Mouse (Mus musculus) B cell, adult 62 days (primary cell): Measurements from ENCODE around the gene Il11ra1. TPM values are rescaled to one million over a fixed set of nuclear protein-coding genes. Genes with fewer than 3 reads are reported as not detected.

Experiments
- total RNA-seq: library from RNA; stranded (reverse); gene quantifications from 4 replicates; pipeline ENCODE4 v1.2.4, GENCODE M21; 2023

Il11ra1 gene
- 11.5 to 22.2 TPM (median 15.4 TPM) in 4 replicates for total RNA-seq

GRCm38 (mm10) chr4:41699783-41700182 is at the start of gene Il11ra1:
Gene Il11ra1, plus strand, starts transcription at chr4:41699989.

GRCm38 (mm10) chr4:41696930-41697841 is 2.6 kb upstream of the Il11ra1 start, which contains the start of gene Cntfr:
Gene Cntfr, minus strand, starts transcription at chr4:41697089.

DNA sequence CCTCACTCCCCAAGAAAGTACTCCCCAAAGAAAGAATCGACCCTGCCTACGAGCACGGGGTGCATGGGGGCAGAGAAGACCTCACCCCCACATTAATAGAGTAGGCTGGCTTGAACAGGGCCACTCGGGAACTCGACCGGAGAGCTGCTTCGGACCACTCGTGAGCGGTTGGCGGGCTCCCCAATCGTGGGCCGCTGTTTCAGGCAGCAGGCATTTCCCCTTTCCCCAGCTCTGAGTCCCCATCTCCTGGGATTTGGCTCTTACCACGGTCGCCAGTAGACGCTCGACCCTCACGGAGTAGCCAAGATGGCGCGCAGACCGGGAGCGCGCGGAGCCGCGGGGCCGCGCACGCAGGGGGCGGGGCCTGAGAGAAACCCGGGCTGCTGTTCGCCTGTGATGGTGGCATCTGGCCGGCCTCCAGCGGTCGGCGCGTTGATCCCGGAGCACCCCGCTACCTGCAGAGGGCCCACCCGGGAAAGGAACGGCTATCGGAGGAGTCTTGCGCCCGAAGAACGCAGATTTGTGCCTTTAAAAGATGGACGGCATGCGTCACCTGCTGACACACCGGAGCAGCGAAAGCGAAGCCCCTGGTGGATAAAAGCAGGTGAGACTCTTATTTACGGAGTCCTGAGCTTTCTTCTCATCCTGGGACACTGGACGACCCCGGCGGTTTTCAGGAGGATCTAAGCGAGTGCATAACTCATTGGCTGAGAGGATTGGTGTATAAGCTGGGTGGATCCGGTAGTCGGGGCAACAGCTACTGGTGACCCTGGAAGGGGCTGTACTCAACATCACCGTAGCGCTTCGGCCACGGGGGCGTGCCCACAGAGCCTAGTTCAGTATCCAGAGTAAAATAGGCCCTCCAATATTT is 13.6 kb downstream of the Il11ra1 start, which contains the start of gene Rpp25l:
TSS of gene Rpp25l (minus strand) at position 338 of the 871 bp plus-strand sequence.

DNA sequence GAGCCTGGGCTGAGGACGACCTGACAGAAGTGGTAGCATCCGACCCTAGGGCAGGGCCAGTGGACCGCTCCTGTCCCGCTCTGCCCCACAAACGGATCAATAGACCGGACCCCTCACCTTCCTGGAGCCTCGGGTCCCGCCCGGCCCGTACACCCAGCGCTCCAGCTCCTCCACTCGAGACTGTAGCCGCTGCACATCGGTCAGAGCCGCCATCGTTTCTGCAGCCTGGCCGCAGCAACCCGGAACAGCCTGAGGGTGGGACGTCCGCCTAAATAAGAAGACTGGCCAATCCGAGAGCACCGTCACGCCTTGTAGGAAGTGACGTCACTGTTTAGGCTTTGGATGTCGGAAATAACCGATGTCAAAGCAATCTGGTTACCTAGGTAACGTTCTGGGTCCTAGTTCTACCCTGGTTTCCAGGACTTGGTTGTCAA is 23.1 kb downstream of the Il11ra1 start, which contains the start of gene Dctn3:
TSS of gene Dctn3 (minus strand) at position 253 of the 434 bp plus-strand sequence.

GRCm38 (mm10) chr4:41731052-41731765 is 31.4 kb downstream of the Il11ra1 start, which contains the start of gene Arid3c:
Gene Arid3c, minus strand, starts transcription at chr4:41731142.

GRCm38 (mm10) chr4:41754797-41755337 is 55.1 kb downstream of the Il11ra1 start, which contains the start of gene Galt:
Gene Galt, plus strand, starts transcription at chr4:41755228.

DNA sequence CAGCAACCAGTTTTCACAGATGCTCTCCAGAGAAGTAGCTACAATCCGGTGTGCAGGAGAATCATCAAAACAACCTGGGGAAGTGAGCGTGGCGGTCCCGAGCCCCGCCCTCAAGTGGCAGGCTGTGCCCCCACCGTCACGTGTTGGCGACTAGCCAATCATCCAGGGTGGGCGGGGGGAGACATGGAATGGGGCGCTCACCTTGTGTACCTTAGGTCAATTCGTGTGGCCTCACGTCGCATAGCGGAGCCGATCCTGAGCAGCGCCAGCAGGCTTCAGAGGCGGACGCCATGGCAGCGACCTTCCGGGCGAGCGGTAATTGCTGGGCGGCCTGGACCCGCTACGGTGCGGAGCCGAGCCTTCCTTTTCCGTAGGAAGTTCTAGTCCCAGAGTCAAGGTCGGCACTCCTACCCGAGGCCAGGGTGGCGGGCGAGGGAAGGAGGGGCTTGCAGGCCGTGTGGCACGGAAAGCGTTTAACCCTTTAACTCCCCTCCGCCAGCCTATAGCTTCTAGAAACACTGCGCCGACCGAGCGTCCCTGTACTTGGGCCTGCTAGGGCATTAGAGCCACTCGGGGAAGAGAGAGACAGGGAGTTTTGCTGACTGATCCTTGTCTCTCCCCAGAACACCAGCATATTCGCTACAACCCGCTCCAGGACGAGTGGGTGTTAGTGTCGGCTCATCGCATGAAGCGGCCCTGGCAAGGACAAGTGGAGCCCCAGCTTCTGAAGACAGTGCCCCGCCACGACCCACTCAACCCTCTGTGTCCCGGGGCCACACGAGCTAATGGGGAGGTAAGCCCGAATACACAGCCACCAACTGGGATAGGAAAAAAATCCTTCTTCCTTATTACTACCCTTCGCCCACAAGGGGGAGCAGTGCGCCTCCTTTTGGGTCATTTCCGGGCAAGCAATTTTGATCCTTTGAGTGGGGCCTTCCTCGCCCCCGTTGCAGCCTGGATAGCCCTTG is 55.8 kb downstream of the Il11ra1 start, which contains the start of gene Sigmar1:
TSS of gene Sigmar1 (minus strand) at position 820 of the 968 bp plus-strand sequence.

DNA sequence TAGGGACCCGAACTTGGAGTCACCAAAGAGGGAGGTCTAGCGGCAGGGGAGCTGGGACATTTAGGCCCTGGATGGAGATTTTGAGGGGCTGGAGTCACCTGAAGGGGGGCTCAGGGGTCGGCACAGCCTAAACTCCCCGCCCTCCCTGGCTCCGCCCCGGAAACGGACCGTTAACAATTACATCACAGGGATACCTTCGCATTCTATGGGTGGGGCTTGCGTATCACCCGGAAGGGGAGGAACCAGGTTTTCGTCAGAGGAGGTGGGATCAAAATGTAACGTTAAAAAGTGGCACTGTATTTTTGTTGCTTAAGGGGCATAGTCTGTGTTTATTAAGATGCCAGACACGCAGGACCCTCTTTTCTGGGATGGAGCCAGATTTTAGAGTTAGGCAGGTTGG is 74.2 kb downstream of the Il11ra1 start, which contains the start of gene Ccl27a:
TSS of gene Ccl27a (minus strand) at position 246 of the 400 bp plus-strand sequence.

Other genes starting within 250 kb of the Il11ra1 start
- gene Kif24, start 235.1 kb upstream of the Il11ra1 start, total RNA-seq, result 3.6 to 4.0 TPM (median 3.9 TPM) in 4 replicates
- gene Nudt2, start 234.8 kb upstream of the Il11ra1 start, total RNA-seq, result 3.8 to 7.8 TPM (median 5.5 TPM) in 4 replicates
- gene AI464131, start 196.9 kb upstream of the Il11ra1 start, total RNA-seq, result 0.13 TPM in 1 of 4 replicates, not detected in the others
- gene 1110017D15Rik, start 182.7 kb upstream of the Il11ra1 start, total RNA-seq, result not detected in 4 replicates
- 9.9 to 18.5 TPM (median 12.2 TPM) in 4 replicates for gene Fam219a, start 130.5 kb upstream of the Il11ra1 start, total RNA-seq
- gene Dnaic1, start 130.2 kb upstream of the Il11ra1 start, total RNA-seq, result not detected in 4 replicates
- gene Enho, start 59.7 kb upstream of the Il11ra1 start, total RNA-seq, result not detected in 4 replicates
- 0.91 TPM in 1 of 4 replicates, not detected in the others for gene Cntfr, start 2.9 kb upstream of the Il11ra1 start, total RNA-seq
- gene Rpp25l, start 13.5 kb downstream of the Il11ra1 start, total RNA-seq, result 26.3 to 37.7 TPM (median 33.0 TPM) in 4 replicates
- 59.8 to 70.4 TPM (median 62.9 TPM) in 4 replicates for gene Dctn3, start 23.2 kb downstream of the Il11ra1 start, total RNA-seq
- not detected in 4 replicates for gene Arid3c, start 31.2 kb downstream of the Il11ra1 start, total RNA-seq
- 47.7 to 60.8 TPM (median 56.0 TPM) in 4 replicates for gene Galt, start 55.2 kb downstream of the Il11ra1 start, total RNA-seq
- 18.1 to 24.9 TPM (median 18.9 TPM) in 4 replicates for gene Sigmar1, start 56.2 kb downstream of the Il11ra1 start, total RNA-seq
- gene Ccl27a, start 74.3 kb downstream of the Il11ra1 start, total RNA-seq, result 11.6 to 19.3 TPM (median 15.5 TPM) in 4 replicates
- not detected in 4 replicates for gene Gm21541, start 203.6 kb downstream of the Il11ra1 start, total RNA-seq
- gene Gm20878, start 241.6 kb downstream of the Il11ra1 start, total RNA-seq, result 0.86 to 3.6 TPM (median 2.4 TPM) in 4 replicates